Mouse (Mus musculus): ENCODE results near the gene Acan.

DNA sequence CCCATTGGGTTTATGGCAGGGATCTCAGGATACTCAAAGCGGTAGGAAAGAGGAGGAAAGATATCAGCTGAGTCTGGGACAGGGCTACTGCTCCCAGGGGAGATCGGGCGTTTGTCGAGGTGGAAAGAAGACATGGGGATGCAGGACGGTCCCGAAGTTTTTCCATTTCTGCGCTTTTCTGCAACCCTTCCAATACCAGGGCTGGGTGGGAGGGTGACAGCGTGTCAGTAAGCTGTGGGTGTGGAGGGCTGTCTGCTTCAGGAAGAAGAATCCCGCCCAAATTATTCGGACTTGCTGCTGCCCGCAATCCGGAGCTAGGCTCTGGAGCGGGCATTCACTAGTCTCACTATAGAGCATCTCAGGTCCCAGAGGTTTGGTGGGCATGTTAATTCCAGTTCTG, 828 bp downstream of the Acan start:
- TF ChIP-seq GATA1 (IDR thresholded peaks at IDR 0.05; ENCODE audit: low read length): no peak
- no peak for TF ChIP-seq TAL1 (IDR thresholded peaks at IDR 0.05; ENCODE audit: low read length)

All from erythroblast, embryonic 14.5 days (primary cell).